Mouse (Mus musculus): ENCODE measurements at regions not wholly inside any gene's neighbourhood (a gene's known extent, or its start where the extent isn't known, plus 50 kb on each side); places are given as distances from the start of the nearest gene placed in this dataset.

- DNase-seq (ENCODE audit: low read depth, low spot score), result no peak
Measured at GRCm38 (mm10) chr1:137640848-137641247, 534.7 kb downstream of the Ptprc start.

- no peak for DNase-seq (ENCODE audit: low read depth, low spot score)
Measured at GRCm38 (mm10) chr1:137636947-137637346, 538.6 kb downstream of the Ptprc start.

GRCm38 (mm10) chr1:137636321-137636944 lies 539.1 kb downstream of the Ptprc start:
- DNase-seq (ENCODE audit: low read depth, low spot score), result no peak

- DNase-seq (ENCODE audit: low read depth, low spot score), result no peak
Measured at GRCm38 (mm10) chr1:137635781-137636180, 539.7 kb downstream of the Ptprc start.

GRCm38 (mm10) chr1:137631546-137631945 lies 544.0 kb downstream of the Ptprc start:
- DNase-seq (ENCODE audit: low read depth, low spot score), result no peak

- DNase-seq (ENCODE audit: low read depth, low spot score), result peak; percentile 4
Measured at GRCm38 (mm10) chr1:137620672-137621071, 554.8 kb downstream of the Ptprc start.

GRCm38 (mm10) chr1:137618231-137618630 lies 557.3 kb downstream of the Ptprc start:
- DNase-seq (ENCODE audit: low read depth, low spot score), result no peak

GRCm38 (mm10) chr1:137617513-137617912 lies 558.0 kb downstream of the Ptprc start:
- DNase-seq (ENCODE audit: low read depth, low spot score), result peak; percentile 11

- DNase-seq (ENCODE audit: low read depth, low spot score), result no peak
Measured at GRCm38 (mm10) chr1:137606716-137607115, 568.8 kb downstream of the Ptprc start.

GRCm38 (mm10) chr1:137605890-137606663 lies 569.4 kb downstream of the Ptprc start:
- DNase-seq (ENCODE audit: low read depth, low spot score), result no peak

GRCm38 (mm10) chr1:137593732-137594131 lies 581.8 kb downstream of the Ptprc start:
- DNase-seq (ENCODE audit: low read depth, low spot score), result no peak

- no peak for DNase-seq (ENCODE audit: low read depth, low spot score)
Measured at GRCm38 (mm10) chr1:137591891-137592290, 583.6 kb downstream of the Ptprc start.

- peak; percentile 21 for DNase-seq (ENCODE audit: low read depth, low spot score)
Measured at GRCm38 (mm10) chr1:137591295-137591694, 584.2 kb downstream of the Ptprc start.

GRCm38 (mm10) chr1:137588304-137589300 lies 586.9 kb downstream of the Ptprc start:
- DNase-seq (ENCODE audit: low read depth, low spot score), result no peak

- DNase-seq (ENCODE audit: low read depth, low spot score), result no peak
Measured at GRCm38 (mm10) chr1:137587481-137588228, 587.9 kb downstream of the Ptprc start.

- DNase-seq (ENCODE audit: low read depth, low spot score), result no peak
Measured at GRCm38 (mm10) chr1:137584696-137585095, 590.8 kb downstream of the Ptprc start.

GRCm38 (mm10) chr1:137584104-137584675 lies 591.3 kb downstream of the Ptprc start:
- no peak for DNase-seq (ENCODE audit: low read depth, low spot score)

- no peak for DNase-seq (ENCODE audit: low read depth, low spot score)
Measured at GRCm38 (mm10) chr1:137577639-137578038, 597.9 kb downstream of the Ptprc start.

- peak; percentile 13 for DNase-seq (ENCODE audit: low read depth, low spot score)
Measured at GRCm38 (mm10) chr1:137576174-137576573, 599.3 kb downstream of the Ptprc start.

- no peak for DNase-seq (ENCODE audit: low read depth, low spot score)
Measured at GRCm38 (mm10) chr1:137575380-137575779, 600.1 kb downstream of the Ptprc start.
